Mouse (Mus musculus): ENCODE measurements at regions not wholly inside any gene's neighbourhood (a gene's known extent, or its start where the extent isn't known, plus 50 kb on each side); places are given as distances from the start of the nearest gene placed in this dataset.

- no peak for DNase-seq (ENCODE audit: low read depth)
These were observed 195.6 kb upstream of the Spdye4c start for GRCm38 (mm10) chr2:128395308-128396007.

- peak; percentile 84 for DNase-seq (ENCODE audit: low read depth)
These were observed 195.0 kb upstream of the Spdye4c start for GRCm38 (mm10) chr2:128396008-128396346.

GRCm38 (mm10) chr2:128401359-128401758 lies 189.7 kb upstream of the Spdye4c start:
- DNase-seq (ENCODE audit: low read depth), result no peak

- no peak for DNase-seq (ENCODE audit: low read depth)
These were observed 187.7 kb upstream of the Spdye4c start for GRCm38 (mm10) chr2:128403143-128403935.

- no peak for DNase-seq (ENCODE audit: low read depth)
These were observed 186.6 kb upstream of the Spdye4c start for GRCm38 (mm10) chr2:128404405-128404804.

GRCm38 (mm10) chr2:128407076-128407475 lies 183.9 kb upstream of the Spdye4c start:
- peak; percentile 50 for DNase-seq (ENCODE audit: low read depth)

- DNase-seq (ENCODE audit: low read depth), result peak; percentile 65
These were observed 182.3 kb upstream of the Spdye4c start for GRCm38 (mm10) chr2:128408718-128409117.

- peak; percentile 82 for DNase-seq (ENCODE audit: low read depth)
These were observed 178.7 kb upstream of the Spdye4c start for GRCm38 (mm10) chr2:128412352-128412751.

- DNase-seq (ENCODE audit: low read depth), result peak; percentile 93
These were observed 178.0 kb upstream of the Spdye4c start for GRCm38 (mm10) chr2:128412974-128413373.

- no peak for DNase-seq (ENCODE audit: low read depth)
These were observed 176.3 kb upstream of the Spdye4c start for GRCm38 (mm10) chr2:128414588-128415240.

GRCm38 (mm10) chr2:128416416-128416815 lies 174.6 kb upstream of the Spdye4c start:
- DNase-seq (ENCODE audit: low read depth), result no peak

GRCm38 (mm10) chr2:128418960-128419359 lies 172.0 kb upstream of the Spdye4c start:
- DNase-seq (ENCODE audit: low read depth), result peak; percentile 42

- DNase-seq (ENCODE audit: low read depth), result peak; percentile 61
These were observed 170.6 kb upstream of the Spdye4c start for GRCm38 (mm10) chr2:128420406-128420805.

- DNase-seq (ENCODE audit: low read depth), result peak; percentile 86
These were observed 168.3 kb upstream of the Spdye4c start for GRCm38 (mm10) chr2:128422677-128423076.

GRCm38 (mm10) chr2:128424236-128424635 lies 166.8 kb upstream of the Spdye4c start:
- peak; percentile 31 for DNase-seq (ENCODE audit: low read depth)

- peak; percentile 47 for DNase-seq (ENCODE audit: low read depth)
These were observed 163.7 kb upstream of the Spdye4c start for GRCm38 (mm10) chr2:128427181-128427880.

- DNase-seq (ENCODE audit: low read depth), result peak; percentile 83
These were observed 162.9 kb upstream of the Spdye4c start for GRCm38 (mm10) chr2:128428154-128428553.

- peak; percentile 92 for DNase-seq (ENCODE audit: low read depth)
These were observed 162.1 kb upstream of the Spdye4c start for GRCm38 (mm10) chr2:128428651-128429633.

GRCm38 (mm10) chr2:128429786-128430185 lies 161.2 kb upstream of the Spdye4c start:
- DNase-seq (ENCODE audit: low read depth), result peak; percentile 78

GRCm38 (mm10) chr2:128430776-128431291 lies 160.2 kb upstream of the Spdye4c start:
- DNase-seq (ENCODE audit: low read depth), result peak; percentile 73

GRCm38 (mm10) chr2:128431751-128432150 lies 159.3 kb upstream of the Spdye4c start:
- no peak for DNase-seq (ENCODE audit: low read depth)
